Mouse (Mus musculus) brain, embryonic 14.5 days (tissue): ENCODE data around the gene Cic.
A peak's percentile ranks its signal among the peaks of the same experiment; 100 is the strongest.

Experiments used
- CTCF ChIP-seq: fragments of 200-500 bp; IDR thresholded peaks from 2 replicates; pipeline ENCODE4 v1.5.1; 2012; ENCODE audit warnings: inconsistent platforms, mild to moderate bottlenecking, moderate library complexity, borderline replicate concordance; ENCODE audit not compliant: insufficient read depth, insufficient read length; ENCODE audit errors: extremely low read depth
- POLR2A ChIP-seq: fragments of 200-500 bp; IDR thresholded peaks from 2 replicates; pipeline ENCODE4 v1.6.1; 2012; ENCODE audit warnings: mild to moderate bottlenecking, inconsistent platforms, borderline replicate concordance; ENCODE audit not compliant: poor library complexity, insufficient read depth, insufficient read length, severe bottlenecking; ENCODE audit errors: extremely low read depth

DNA sequence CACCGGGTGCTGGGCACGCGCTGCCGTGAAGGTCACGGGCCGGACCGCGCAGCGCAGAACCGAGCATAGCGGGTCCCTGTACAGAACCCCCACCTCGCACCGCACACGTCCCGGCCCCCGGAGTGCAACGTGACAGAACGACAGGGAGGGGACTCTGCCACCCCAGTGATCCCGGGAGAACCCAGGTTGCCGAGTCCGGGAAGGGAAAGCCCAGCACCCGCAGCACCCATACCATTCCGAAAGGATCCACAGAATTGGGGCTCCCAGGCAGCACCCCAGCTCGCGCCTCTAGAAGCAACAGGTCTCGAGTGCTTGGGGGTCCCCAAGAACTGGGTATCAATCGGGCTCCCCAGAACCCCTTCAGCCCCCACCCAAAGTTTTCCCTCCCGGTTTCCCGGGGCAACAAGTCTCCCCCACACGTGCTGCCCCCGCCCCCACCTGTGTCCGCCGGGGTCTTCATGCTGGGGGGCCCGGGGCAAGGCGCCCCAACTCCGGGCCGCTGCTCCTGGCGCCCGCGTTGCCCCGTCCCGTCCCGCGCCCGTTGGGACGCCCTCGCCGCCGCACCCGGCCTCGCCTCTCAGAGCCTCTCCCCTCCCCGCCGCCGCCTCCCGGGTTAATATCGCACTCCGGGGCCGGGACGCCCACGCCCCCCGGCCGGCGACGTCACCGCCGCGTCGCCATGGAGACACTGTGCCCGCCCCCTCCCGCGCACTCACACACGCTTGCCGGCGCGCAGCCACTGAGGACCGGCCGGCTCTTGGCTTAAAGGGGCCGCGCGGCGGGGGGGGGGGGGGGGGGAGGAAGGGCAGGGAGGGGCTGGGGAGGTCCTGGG is 17.1 kb upstream of the Cic start, which contains the start of gene Erf:
- TF ChIP-seq CTCF = no peak
- peak; percentile 77; the same call in 1 of the 2 replicates for TF ChIP-seq POLR2A
